Mouse (Mus musculus) adrenal gland, adult 18-20 months (tissue): ENCODE results near the gene Stag1. TPM values are rescaled to one million over a fixed set of nuclear protein-coding genes. Genes with fewer than 3 reads are reported as not detected.
"Not testable (repeated sequence)": the region's sequence is repeated elsewhere in the genome, so short reads cannot be mapped to it uniquely, and the experiment has no call there.

ENCODE experiments used
- DNase-seq, 2 experiments: peaks; one replicate each; pipeline ENCODE4 v3.0.0; 2021 to 2022; ENCODE audit warnings: low spot score in 2 of 2
- total RNA-seq, 2 experiments: library from RNA; stranded (reverse); gene quantifications; 1 replicate in 1 of 2; 2 replicates in 1 of 2; pipeline ENCODE4 v1.2.3; 2021

Stag1 gene
- total RNA-seq, 2 experiments from 2014 or later = 31.4 to 33.8 TPM

GRCm38 (mm10) chr9:100679036-100679435 is 81.4 kb downstream of the Stag1 start:
- no peak for DNase-seq

GRCm38 (mm10) chr9:100682285-100682684 is 84.7 kb downstream of the Stag1 start:
- no peak for DNase-seq

- no peak for DNase-seq
Measured at GRCm38 (mm10) chr9:100685769-100686487, 88.3 kb downstream of the Stag1 start.

- DNase-seq = no peak
Measured at GRCm38 (mm10) chr9:100689765-100690316, 92.2 kb downstream of the Stag1 start.

GRCm38 (mm10) chr9:100692239-100692638 is 94.6 kb downstream of the Stag1 start:
- DNase-seq = no peak

GRCm38 (mm10) chr9:100696537-100696936 is 98.9 kb downstream of the Stag1 start:
- peak in 1 of 2 experiments; percentile 17 for DNase-seq

- DNase-seq = no peak
Measured at GRCm38 (mm10) chr9:100707644-100708043, 110.0 kb downstream of the Stag1 start.

- no peak for DNase-seq
Measured at GRCm38 (mm10) chr9:100711665-100712064, 114.1 kb downstream of the Stag1 start.

- DNase-seq = not testable (repeated sequence)
Measured at GRCm38 (mm10) chr9:100724832-100725231, 127.2 kb downstream of the Stag1 start.

- DNase-seq = no peak
Measured at GRCm38 (mm10) chr9:100731839-100732238, 134.2 kb downstream of the Stag1 start.

- no peak for DNase-seq
Measured at GRCm38 (mm10) chr9:100733907-100734440, 136.4 kb downstream of the Stag1 start.

- DNase-seq = no peak
Measured at GRCm38 (mm10) chr9:100735993-100736645, 138.5 kb downstream of the Stag1 start.

- no peak for DNase-seq
Measured at GRCm38 (mm10) chr9:100736646-100737031, 139.0 kb downstream of the Stag1 start.

GRCm38 (mm10) chr9:100777238-100777637 is 179.6 kb downstream of the Stag1 start:
- DNase-seq = not testable (repeated sequence)

- no peak for DNase-seq
Measured at GRCm38 (mm10) chr9:100865984-100866383, 268.4 kb downstream of the Stag1 start.

- no peak for DNase-seq
Measured at GRCm38 (mm10) chr9:100869635-100870034, 272.0 kb downstream of the Stag1 start.

- DNase-seq = no peak
Measured at GRCm38 (mm10) chr9:100896111-100896510, 298.5 kb downstream of the Stag1 start.

GRCm38 (mm10) chr9:100898042-100898441 is 300.4 kb downstream of the Stag1 start:
- DNase-seq = no peak

- DNase-seq = no peak
Measured at GRCm38 (mm10) chr9:100910352-100910751, 312.8 kb downstream of the Stag1 start.

GRCm38 (mm10) chr9:100917111-100917510 is 319.5 kb downstream of the Stag1 start:
- peak in 1 of 2 experiments; percentile 22 for DNase-seq

- DNase-seq = no peak
Measured at GRCm38 (mm10) chr9:100926629-100927028, 329.0 kb downstream of the Stag1 start.

GRCm38 (mm10) chr9:100942042-100942441 is 344.4 kb downstream of the Stag1 start:
- DNase-seq = no peak
